Mouse (Mus musculus): Measurements from ENCODE around the gene Spint2. TPM values are rescaled to one million over a fixed set of nuclear protein-coding genes. Genes with fewer than 3 reads are reported as not detected.

The Spint2 gene
- 100 to 1,000 TPM; 215 to 221 TPM for polyA plus RNA-seq (2017; shearing (Covaris generic))

GRCm38 (mm10) chr7:29281201-29282073 is at the start of gene Spint2:
Gene Spint2, minus strand, starts transcription at chr7:29281912.

GRCm38 (mm10) chr7:29303738-29304462 is 22.2 kb upstream of the Spint2 start, which contains the start of gene Dpf1:
Gene Dpf1, plus strand, starts transcription at chr7:29303951.

DNA sequence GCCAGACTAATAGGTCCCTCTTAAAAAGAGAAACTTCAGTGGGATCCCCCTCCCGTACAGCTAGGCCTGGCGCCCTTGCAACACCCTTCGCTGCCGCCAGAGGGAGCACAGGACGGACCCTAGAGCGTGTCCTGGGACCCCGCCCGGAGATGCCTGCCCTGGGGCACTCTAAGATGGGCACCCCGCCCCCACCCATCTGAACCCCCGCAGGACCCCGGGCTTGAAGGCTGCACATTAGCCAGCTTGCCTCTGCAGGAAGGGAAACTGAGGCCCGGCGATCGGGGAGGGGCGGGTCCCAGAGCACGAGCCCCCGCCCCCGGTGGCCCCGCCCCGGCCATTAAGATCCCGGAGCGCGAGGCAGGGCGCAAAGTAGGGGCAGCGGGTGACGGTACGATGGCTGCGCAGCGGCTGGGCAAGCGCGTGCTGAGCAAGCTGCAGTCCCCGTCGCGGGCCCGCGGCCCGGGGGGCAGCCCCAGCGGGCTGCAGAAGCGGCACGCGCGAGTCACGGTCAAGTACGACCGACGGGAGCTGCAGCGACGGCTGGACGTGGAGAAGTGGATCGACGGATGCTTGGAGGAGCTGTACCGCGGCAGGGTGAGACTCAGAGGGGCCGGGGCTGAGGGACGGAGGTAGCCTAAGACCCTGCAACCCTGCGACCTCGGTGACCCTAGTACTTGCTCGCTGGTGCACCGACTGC is 7.4 kb upstream of the Spint2 start, which contains the start of gene Ppp1r14a:
Gene Ppp1r14a, plus strand, starts transcription at position 367 of the 697 bp plus-strand sequence.

DNA sequence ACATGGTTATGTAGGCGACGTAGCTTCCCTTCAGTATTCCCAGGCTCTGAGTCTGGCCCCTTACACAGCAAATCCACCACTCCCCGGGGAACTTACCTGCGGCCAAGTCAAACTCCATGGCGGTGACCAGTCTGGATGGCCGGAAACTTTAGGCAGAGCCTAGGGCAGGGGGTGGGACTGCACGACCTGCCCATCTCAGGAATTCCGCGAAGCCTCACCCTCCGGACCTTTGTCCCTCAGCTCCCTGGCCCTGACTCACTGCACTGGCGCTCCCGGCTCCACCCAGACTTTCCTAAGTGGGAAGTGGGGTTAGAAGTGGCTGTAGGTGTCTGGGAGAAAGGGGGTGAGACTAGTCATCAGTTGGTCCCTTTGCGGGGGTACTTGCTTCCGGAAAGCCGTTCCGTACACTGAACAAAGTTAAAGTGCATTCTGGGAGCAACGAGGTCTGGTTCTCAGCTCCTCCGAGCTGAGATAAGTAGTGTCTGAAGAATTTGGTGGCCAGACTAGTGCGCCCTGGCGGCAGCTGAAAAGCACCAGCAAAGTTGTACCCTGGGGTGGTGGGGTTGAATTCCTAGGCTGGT is 33.4 kb downstream of the Spint2 start, which contains the start of gene 2200002D01Rik:
Gene 2200002D01Rik, minus strand, starts transcription at position 206 of the 581 bp plus-strand sequence.

DNA sequence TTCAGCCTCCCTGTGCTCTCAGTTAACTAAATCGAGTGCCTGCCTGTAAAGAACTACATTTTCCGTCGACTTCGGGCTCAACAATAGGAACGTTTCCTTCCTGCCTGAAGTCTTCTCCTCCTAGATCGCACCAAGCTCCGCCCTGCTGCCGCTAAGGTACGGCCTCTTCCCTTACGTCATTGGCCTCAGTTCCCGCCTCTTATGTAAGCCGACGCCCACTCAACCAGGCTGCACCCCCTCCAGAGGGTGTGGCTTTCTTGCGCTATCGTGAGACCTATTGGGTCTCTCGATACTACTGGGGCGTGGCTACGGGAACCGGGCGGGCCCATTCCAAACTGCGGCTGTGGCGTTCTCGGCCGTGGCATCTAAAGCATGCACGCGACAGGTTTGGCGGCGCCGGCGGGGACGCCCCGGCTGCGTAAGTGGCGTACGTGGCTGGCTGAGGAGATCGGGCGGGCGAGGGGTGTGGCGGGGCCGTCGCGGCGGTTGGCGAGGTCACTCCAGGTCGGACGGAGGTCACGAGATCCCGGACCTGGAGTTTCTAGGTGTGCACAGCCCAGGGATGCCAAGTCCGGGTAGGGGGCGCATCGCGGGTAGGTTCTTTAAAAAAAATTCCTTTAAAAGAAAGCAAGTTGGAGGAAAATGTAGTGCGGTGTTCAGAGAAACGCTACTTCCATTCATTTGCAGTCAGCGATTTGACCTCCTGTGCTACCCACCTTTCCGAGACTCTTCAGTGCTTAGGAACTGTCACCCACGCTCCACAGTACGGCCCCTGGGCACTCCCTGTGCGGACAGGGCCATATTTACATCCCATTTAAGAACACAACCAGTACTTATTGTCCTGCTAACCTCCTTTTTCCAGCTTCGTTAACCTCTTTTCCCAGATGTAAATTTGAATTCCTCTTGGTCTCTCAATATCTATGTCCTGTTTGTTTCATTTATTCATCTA is 43.4 kb downstream of the Spint2 start, which contains the start of gene Yif1b:
Gene Yif1b, plus strand, starts transcription at position 311 of the 949 bp plus-strand sequence.

GRCm38 (mm10) chr7:29232247-29233013 is 49.3 kb downstream of the Spint2 start, which contains the start of gene Kcnk6:
Gene Kcnk6, minus strand, starts transcription at chr7:29232515.

GRCm38 (mm10) chr7:29213675-29214082 is 68.0 kb downstream of the Spint2 start, which contains the start of gene Catsperg1:
Gene Catsperg1, minus strand, starts transcription at chr7:29214035.

Other genes starting within 250 kb of the Spint2 start
- 1 to 10 TPM in 1 of 2 experiments, under 1 TPM in 1; 0.02 to 1.4 TPM for gene Ryr1, start 156.7 kb downstream of the Spint2 start, polyA plus RNA-seq (2017; shearing (Covaris generic))
- gene Rasgrp4, start 147.1 kb downstream of the Spint2 start, polyA plus RNA-seq (2017; shearing (Covaris generic)): 1 to 10 TPM in 1 of 2 experiments, under 1 TPM in 1; 0.94 to 1.0 TPM
- gene Fam98c, start 125.7 kb downstream of the Spint2 start, polyA plus RNA-seq (2017; shearing (Covaris generic)): 10 to 100 TPM; 68.9 to 72.7 TPM
- under 1 TPM; 0.07 to 0.36 TPM for gene Ggn, start 111.7 kb downstream of the Spint2 start, polyA plus RNA-seq (2017; shearing (Covaris generic))
- gene Spred3, start 111.5 kb downstream of the Spint2 start, polyA plus RNA-seq (2017; shearing (Covaris generic)): under 1 TPM; 0.28 to 0.70 TPM
- gene Psmd8, start 101.2 kb downstream of the Spint2 start, polyA plus RNA-seq (2017; shearing (Covaris generic)): 100 to 1,000 TPM; 205 to 212 TPM
- gene Catsperg1, start 67.9 kb downstream of the Spint2 start, polyA plus RNA-seq (2017; shearing (Covaris generic)): 1 to 10 TPM; 1.3 to 2.1 TPM
- gene Kcnk6, start 49.4 kb downstream of the Spint2 start, polyA plus RNA-seq (2017; shearing (Covaris generic)): 1 to 10 TPM; 1.8 to 5.3 TPM
- 10 to 100 TPM; 62.0 to 64.6 TPM for gene Yif1b, start 43.6 kb downstream of the Spint2 start, polyA plus RNA-seq (2017; shearing (Covaris generic))
- 1 to 10 TPM; 2.5 to 5.8 TPM for gene 2200002D01Rik, start 33.4 kb downstream of the Spint2 start, polyA plus RNA-seq (2017; shearing (Covaris generic))
- 1 to 10 TPM in 1 of 2 experiments, not detected in 1; 1.4 TPM for gene Ppp1r14a, start 7.4 kb upstream of the Spint2 start, polyA plus RNA-seq (2017; shearing (Covaris generic))
- under 1 TPM in 1 of 2 experiments, not detected in 1; 0.06 TPM for gene Dpf1, start 22.0 kb upstream of the Spint2 start, polyA plus RNA-seq (2017; shearing (Covaris generic))
- 10 to 100 TPM; 11.1 to 14.5 TPM for gene Sipa1l3, start 236.7 kb upstream of the Spint2 start, polyA plus RNA-seq (2017; shearing (Covaris generic))